Mouse (Mus musculus) liver, postnatal 0 days (tissue): ENCODE data around the gene Sass6.
A peak's percentile ranks its signal among the peaks of the same experiment; 100 is the strongest.

Experiments used
- CTCF ChIP-seq: sonication (generic); IDR thresholded peaks from 2 replicates; pipeline ENCODE4 v1.5.1; 2016; ENCODE audit warnings: antibody characterized with exemption, low read depth
- EP300 ChIP-seq: IDR thresholded peaks from 2 replicates; pipeline ENCODE4 v1.6.1; 2016; ENCODE audit warnings: antibody characterized with exemption, low read depth, mild to moderate bottlenecking

DNA sequence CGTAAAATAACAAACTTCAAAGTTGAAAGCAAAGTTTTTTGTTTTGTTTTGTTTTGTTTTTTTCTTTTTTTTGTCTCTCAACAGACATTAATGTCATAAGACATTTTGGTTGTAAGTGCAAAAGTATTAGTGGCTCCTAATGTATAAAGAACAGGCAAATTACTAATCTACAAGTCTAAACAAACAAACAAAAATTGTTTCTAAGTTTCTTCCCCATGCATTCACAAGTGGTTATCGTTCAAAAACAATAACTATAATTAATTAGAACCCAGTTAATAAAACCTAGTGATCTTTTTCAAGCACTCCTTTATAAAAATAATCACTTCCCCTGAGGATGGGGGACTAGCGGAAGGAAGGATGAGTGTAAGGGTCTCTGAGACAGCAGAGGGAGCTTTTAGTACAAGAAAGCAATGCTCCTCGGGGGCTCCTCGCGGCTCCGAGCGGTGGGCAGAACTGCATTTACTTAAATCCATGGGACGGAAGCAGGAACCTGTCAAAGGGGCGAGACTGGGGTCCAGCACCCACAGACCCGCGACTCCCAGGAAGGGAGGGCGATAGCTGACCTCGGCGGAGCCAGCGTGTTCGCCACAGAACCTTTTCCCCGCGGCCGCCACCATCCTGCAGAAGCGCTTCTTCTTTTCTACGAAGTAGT lies 580 bp upstream of the Sass6 start:
- TF ChIP-seq CTCF (peak; percentile 37; the same call in 1 of the 2 replicates), EP300 (no peak)
